Mouse (Mus musculus) adrenal gland, postnatal 25 days (tissue): ENCODE results near the gene Iqsec2. TPM values are rescaled to one million over a fixed set of nuclear protein-coding genes. Genes with fewer than 3 reads are reported as not detected.
A peak's percentile ranks its signal among the peaks of the same experiment; 100 is the strongest.
"Not testable (repeated sequence)": the region's sequence is repeated elsewhere in the genome, so short reads cannot be mapped to it uniquely, and the experiment has no call there.

Source experiments
- DNase-seq: peaks from one replicate; pipeline ENCODE4 v3.0.0; 2021; ENCODE audit warnings: mixed read lengths
- total RNA-seq: library from RNA; stranded (reverse); gene quantifications from 2 replicates; pipeline ENCODE4 v1.2.3, GENCODE M21; 2021

The Iqsec2 gene
- total RNA-seq, 1 experiment from 2014 or later: 32.0 TPM

DNA sequence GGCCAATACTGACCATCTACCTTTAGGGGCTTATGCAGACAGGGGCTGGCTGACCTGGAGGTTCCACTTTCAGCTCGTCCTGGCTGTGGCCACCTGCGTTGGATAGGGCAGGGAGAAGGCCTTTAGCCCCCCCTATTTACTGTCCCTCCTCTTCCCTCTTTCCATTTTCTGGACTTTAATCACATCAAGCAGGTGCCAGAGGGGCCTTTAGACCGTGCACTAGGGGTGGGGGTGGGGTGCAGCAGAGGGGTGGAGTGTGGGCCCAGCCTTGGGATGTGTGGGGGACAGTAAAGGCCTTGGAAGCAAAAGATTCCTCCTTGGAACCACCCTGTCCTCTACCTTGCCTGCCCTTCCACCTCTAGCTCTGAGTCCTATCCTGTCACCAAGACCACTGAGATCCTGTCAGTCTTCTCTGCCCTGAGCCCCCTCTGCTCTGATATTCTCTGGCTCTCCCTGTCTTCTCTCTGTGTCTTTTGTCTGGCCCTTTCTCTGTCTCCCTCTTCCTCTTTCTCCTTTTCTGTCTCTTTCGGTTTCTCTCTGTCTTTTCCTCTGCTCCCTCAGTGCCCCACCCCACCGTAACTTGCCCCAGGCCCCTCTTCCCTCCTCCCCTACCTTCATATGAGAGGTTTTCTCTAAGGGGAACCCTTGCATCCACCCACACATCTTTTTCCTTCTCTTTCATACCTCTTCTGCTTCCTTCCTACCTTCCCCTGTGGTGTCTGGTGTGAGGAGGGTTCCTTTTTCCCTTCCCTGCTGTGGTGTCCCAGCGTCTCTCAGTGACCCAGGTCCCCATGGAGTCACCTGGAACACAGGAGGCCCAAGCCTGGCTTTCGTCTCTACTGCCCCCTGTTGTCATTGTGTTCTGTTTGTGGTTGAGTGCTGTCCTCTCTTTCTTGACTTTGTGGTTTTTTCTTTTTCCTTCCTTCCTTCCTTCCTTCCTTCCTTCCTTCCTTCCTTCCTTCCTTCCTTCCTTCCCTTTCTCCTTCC is 35.9 kb downstream of the Iqsec2 start:
- no peak for DNase-seq

DNA sequence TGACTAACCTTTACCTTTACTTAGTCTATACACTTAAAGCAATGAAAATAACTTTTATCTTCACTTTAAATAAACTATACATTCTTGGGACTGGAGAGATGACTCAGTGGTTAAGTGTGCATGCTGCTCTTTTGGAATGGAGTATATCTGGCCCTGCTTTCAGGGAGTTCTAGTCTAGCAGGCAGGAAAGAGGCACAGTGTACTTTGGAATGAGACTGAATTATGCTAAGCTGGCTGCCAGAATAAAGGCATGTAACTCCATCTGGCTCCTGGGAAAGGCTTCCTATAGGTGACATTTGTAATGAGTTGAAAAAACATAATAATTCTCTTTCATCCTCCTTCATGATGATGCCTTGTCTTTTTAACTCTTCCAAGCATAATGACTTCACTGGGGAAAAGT is 43.1 kb downstream of the Iqsec2 start:
- DNase-seq: no peak

DNA sequence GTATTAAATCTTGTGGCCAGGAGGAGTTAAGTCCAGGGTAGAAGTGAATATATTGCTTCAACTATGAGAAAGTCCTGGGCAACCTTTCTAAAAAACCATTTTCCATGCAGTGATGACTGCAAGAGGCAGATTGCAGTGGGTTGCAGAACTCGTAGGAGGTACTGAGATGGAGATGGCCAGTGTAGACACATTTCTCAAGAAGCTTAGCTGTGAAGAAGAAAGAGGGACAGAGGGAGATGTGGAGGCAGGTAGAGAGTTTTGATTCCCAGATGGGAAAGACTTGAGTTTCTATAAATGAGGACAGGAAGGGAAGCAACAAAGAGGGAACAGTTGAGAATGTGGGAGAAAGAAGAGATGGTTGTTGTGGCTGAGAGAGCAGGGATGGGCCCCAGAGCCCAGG is 47.2 kb downstream of the Iqsec2 start:
- no peak for DNase-seq

DNA sequence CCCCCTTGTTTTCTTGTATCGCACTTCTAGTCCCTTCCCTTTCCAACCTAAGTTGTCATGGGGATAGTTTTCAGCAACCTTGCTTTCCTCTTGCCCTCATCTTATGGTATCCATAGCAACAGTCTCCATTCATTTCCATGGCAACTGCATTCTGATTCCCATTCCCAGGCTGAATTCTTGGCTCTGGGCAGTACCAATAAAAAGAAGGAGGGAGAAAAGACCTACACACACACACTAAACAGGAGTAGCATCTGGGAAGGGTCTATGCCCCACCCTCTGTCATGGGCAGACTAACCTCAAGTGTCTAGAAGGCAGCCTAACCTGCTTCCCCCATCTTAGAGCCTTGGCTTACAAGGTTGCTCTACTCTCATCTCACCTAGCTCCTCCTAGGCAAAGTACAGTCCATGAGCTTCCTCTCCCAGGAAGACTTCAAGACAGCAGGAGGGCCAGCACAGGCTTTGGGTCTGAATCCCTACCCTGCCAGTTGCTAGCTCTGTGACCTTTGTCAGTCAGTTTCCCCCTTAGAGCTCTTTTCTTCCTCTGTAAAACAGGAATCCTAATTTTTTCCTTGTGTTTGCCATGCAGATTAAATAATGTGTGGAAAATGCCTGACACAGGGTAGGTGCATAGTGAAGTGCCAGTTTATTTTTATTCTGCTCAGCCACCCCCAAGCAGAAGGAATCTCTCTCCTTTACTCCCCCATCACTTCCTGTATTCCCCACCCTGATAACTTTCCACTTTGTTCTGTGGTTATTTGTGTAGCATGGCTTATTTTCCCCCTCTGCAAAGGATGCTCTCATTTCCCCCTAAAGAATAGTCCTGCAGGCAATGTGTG is 54.0 kb downstream of the Iqsec2 start:
- no peak for DNase-seq

GRCm38 (mm10) chrX:152201737-152202421 is 57.8 kb downstream of the Iqsec2 start:
- no peak for DNase-seq

GRCm38 (mm10) chrX:152202422-152203103 is 58.5 kb downstream of the Iqsec2 start:
- DNase-seq: no peak

- DNase-seq: no peak
Measured at GRCm38 (mm10) chrX:152203247-152203646, 59.2 kb downstream of the Iqsec2 start.

DNA sequence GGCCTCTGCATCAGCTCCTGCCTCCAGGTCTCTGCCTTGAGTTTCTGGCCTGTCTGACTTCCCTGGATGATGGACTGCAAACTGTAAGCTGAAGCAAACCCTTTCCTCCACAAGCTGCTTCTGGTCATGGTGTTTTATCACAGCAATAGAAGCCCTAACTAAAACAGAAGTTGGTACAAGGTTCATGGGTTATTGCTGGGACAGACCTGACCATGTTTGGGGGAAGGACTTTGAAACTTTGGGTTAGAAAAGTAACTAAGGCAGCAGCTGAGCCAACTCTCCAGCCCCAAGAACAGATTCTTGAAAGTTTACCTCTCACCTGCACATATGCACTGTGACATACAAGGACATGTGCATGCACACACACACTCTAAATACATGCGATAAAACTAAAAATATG is 61.4 kb downstream of the Iqsec2 start:
- no peak for DNase-seq

DNA sequence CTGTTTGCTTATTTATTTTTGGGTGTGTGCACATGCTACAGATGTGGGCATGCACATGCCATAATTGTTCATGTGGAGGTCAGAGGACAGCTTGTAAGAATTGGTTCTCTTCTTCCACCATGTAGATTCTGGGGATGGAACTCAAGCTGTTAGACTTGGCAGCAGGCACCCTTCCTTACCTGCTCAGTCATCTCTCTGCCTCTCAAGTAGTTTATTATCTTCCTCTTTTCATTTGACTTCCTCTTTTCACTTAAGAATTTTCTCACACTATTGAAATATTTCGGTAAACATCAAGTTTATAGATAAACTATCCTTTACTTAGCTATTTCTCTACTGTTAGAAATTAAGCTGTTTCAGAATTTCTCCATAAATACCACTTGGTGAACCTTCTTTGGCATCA is 70.6 kb downstream of the Iqsec2 start:
- no peak for DNase-seq

DNA sequence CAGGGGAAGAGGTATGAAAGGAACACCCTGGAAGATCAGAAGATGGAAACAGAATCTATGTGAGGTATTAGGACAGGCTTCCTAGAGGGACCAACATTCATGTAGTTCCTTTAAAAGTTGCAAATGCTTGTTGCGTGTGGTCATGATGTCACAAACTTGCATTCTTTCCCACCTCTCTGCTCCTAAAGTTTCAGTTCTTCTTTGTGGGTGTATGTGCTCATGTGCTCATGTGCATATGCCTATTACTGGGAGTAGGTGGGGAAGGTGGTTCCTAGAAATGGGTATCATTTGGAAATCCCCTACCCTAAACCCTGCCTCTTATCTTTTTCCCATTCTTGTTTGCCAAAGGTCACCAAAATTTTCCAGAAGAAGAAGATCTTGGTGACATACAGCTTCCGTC is 74.5 kb downstream of the Iqsec2 start:
- DNase-seq: no peak

GRCm38 (mm10) chrX:152221721-152222120 is 77.7 kb downstream of the Iqsec2 start:
- DNase-seq: no peak

DNA sequence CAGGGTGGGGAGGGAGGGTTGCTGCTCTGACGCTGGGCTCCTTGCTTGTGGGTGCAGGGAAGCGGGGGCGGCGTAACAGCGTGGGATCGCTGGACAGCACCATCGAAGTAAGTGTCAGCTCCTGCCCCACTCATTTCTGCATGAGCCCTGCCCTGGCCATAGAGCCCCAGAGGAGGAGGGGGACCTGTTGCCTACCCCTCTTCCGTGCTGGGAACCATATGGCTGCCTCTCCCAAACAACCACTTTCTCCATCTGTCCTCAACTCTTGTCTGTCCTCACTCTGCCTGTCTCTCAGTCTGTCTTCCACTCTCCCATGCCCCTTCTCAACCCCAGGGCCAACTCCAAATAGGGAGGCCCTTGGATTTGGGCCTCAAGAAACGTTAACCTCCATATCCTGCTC is 78.2 kb downstream of the Iqsec2 start:
- DNase-seq: no peak

- no peak for DNase-seq
Measured at GRCm38 (mm10) chrX:152223313-152223712, 79.2 kb downstream of the Iqsec2 start.

- DNase-seq: no peak
Measured at GRCm38 (mm10) chrX:152224280-152224679, 80.2 kb downstream of the Iqsec2 start.

DNA sequence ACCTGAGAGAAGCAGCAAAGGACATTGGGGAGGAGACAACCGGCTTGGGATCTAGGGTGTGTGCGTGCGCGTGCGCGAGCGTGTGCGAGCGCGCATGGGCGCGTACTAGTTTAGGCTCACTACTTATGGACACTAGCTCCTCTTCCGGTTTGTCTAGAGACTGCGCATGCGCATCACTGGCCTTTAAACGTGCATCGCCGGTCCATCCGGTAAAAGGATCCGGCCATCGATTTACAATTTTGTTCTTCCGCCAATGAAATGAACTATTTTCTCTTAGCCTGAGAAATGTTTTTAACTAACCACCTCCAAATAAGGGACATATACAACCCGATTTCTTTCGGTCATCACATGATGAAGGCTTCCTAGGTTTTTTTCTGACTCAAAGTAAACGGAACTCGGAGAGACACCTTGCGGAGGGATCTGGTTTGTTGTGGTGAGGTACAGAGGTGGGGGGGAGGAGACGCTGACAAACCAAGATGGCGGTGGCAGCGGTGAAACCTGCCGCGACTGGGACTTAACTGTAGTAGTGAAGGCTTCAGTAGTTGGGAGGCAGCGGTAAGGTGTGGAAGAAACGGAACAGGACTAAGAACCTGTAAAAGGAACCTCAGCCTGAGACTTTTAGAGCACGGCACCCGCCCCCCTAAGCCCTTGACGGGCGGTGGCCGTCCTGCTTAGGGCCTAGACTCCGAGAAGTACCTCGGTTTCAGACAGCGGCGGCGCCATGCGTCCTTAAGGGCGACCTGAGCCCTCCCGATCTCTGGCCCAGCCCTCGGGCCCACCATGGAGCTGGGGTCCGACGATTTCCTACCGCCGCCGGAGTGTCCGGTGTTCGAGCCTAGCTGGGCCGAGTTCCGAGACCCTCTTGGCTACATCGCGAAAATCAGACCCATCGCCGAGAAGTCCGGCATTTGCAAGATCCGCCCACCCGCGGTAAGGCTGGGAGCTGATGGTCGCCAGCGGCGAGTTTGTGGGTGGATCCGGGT is 89.0 kb downstream of the Iqsec2 start, which contains the start of gene Kdm5c:
Gene Kdm5c (plus strand): TSS at position 240 of the 983 bp plus-strand sequence.
- DNase-seq: peak; percentile 90

- no peak for DNase-seq
Measured at GRCm38 (mm10) chrX:152234125-152234524, 90.1 kb downstream of the Iqsec2 start.

DNA sequence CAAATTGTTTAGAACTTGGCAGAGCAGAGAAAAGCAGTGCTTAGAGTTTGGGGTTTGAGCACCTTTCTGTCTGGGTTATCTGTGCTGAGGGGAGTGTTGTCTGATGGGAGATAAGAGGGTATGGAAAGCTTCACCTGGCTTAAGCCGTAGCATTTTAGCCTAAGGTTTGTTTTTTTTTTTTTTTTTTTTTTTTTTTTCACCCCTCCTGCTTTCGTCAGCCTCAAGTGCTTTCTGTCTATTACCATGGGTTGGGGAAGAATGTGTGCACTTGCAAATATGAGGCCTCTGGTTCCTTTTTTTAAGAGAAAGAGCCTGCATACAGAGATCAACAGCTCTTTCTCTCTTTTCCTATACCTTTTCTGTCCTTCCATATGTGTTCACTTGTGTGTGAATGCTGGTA is 91.7 kb downstream of the Iqsec2 start:
- DNase-seq: no peak

DNA sequence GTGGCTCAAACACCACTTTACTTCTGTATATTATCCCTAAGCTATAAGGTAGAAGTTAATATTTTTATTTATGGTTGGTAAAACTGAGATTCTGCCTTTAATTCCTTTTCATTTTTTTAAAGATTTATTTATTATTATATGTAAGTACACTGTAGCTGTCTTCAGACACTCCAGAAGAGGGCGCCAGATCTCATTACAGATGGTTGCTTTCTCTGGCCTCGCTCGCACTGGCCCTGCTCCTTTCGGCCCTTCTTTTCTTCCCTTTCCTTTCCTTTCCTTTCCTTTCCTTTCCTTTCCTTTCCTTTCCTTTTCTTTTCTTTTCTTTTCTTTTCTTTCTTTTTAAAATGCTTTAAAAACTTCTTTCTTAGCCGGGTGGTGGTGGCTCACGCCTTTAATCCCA is 99.1 kb downstream of the Iqsec2 start:
- DNase-seq: not testable (repeated sequence)

- DNase-seq: no peak
Measured at GRCm38 (mm10) chrX:152244492-152245189, 100.6 kb downstream of the Iqsec2 start.

DNA sequence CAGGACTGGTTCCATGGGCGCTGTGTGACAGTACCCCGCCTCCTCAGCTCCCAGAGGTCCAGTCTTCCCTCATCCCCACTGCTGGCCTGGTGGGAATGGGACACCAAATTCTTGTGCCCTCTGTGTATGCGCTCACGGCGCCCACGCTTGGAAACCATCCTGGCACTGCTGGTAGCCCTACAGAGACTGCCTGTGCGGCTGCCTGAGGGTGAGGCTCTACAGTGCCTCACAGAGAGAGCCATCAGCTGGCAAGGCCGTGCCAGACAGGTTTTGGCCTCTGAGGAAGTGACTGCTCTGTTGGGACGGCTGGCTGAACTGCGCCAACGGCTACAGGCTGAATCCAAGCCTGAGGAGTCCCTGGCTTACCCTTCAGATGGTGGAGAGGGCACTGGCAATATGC is 127.1 kb downstream of the Iqsec2 start:
- DNase-seq: no peak
